Mouse (Mus musculus): ENCODE data around the gene Hepacam. TPM values are rescaled to one million over a fixed set of nuclear protein-coding genes. Genes with fewer than 3 reads are reported as not detected.

Hepacam gene
- total and polyA plus RNA-seq, 2 experiments = not detected

- no peak within 1 kb of the TSS for H3K27ac ChIP-seq (replicated peaks; ENCODE audit: insufficient read depth, low read depth, low read length)
- no peaks in the 10 kb centered on the region; the same call in 1 of the 2 replicates for H3K27me3 ChIP-seq (ENCODE audit: control insufficient read depth, insufficient read depth, low read length)
- H3K36me3 ChIP-seq (ENCODE audit: control insufficient read depth, insufficient read depth, low read length) = no peaks in the 10 kb centered on the region
Measured at GRCm38 (mm10) chr9:37432720-37433421, 65.7 kb downstream of the Hepacam start, which contains the start of gene Robo3. Robo3 (minus strand) TSS chr9:37433246.

GRCm38 (mm10) chr9:37433823-37434560, 66.8 kb downstream of the Hepacam start:
- H3K79me2 ChIP-seq (ENCODE audit: control insufficient read depth, insufficient read depth, low read length) = no peaks in the 10 kb centered on the region
- no peaks in the 10 kb centered on the region for H3K36me3 ChIP-seq (ENCODE audit: control insufficient read depth, insufficient read depth, low read length)
- H3K4me3 ChIP-seq (ENCODE audit: insufficient read depth, low read depth, low read length) = no peak overlapping the region
- H3K4me1 ChIP-seq (ENCODE audit: control insufficient read depth, insufficient read depth, low read length) = no peaks in the 10 kb centered on the region
- no peaks in the 10 kb centered on the region; the same call in 1 of the 2 replicates for H3K27me3 ChIP-seq (ENCODE audit: control insufficient read depth, insufficient read depth, low read length)
- H3K27ac ChIP-seq (replicated peaks; ENCODE audit: insufficient read depth, low read depth, low read length) = no peak overlapping the region
- 4% methylated on average over 18 of the region's 18 CpGs for WGBS
- TF ChIP-seq CTCF (IDR thresholded peaks at IDR 0.05; ENCODE audit: low read depth, low read length) (no peak), POLR2A (IDR thresholded peaks at IDR 0.05; ENCODE audit: extremely low read depth, insufficient read depth, low read length) (no peak)
- no peak overlapping the region for H3K9ac ChIP-seq (ENCODE audit: low read depth, low read length)
- no peak for DNase-seq (ENCODE audit: extremely low read depth, low read depth, low spot score)

More at GRCm38 (mm10) chr9:37432720-37433421, 65.7 kb downstream of the Hepacam start, which contains the start of gene Robo3:
- Histone ChIP-seq H3K4me1 (ENCODE audit: control insufficient read depth, insufficient read depth, low read length) (no peaks in the 10 kb centered on the region), H3K9ac (ENCODE audit: low read depth, low read length) (no peak within 1 kb of the TSS), H3K4me3 (ENCODE audit: insufficient read depth, low read depth, low read length) (no peak within 1 kb of the TSS), H3K79me2 (ENCODE audit: control insufficient read depth, insufficient read depth, low read length) (no peaks in the 10 kb centered on the region)
- no peak for DNase-seq (ENCODE audit: extremely low read depth, low read depth, low spot score)
- 3% methylated on average over 36 of the region's 40 CpGs for WGBS
- TF ChIP-seq CTCF (IDR thresholded peaks at IDR 0.05; ENCODE audit: low read depth, low read length) = no peak
- no peak for TF ChIP-seq POLR2A (IDR thresholded peaks at IDR 0.05; ENCODE audit: extremely low read depth, insufficient read depth, low read length)

- H3K27me3 ChIP-seq (ENCODE audit: control insufficient read depth, insufficient read depth, low read length) = no peaks in the 10 kb centered on the region; the same call in 1 of the 2 replicates
- TF ChIP-seq CTCF (IDR thresholded peaks at IDR 0.05; ENCODE audit: low read depth, low read length) (no peak), POLR2A (IDR thresholded peaks at IDR 0.05; ENCODE audit: extremely low read depth, insufficient read depth, low read length) (no peak)
- 12% methylated on average over 14 of the region's 14 CpGs for WGBS
Measured at GRCm38 (mm10) chr9:37434932-37435331, 67.8 kb downstream of the Hepacam start.

GRCm38 (mm10) chr9:37435616-37436015, 68.5 kb downstream of the Hepacam start:
- Histone ChIP-seq H3K79me2 (ENCODE audit: control insufficient read depth, insufficient read depth, low read length) (no peaks in the 10 kb centered on the region), H3K9ac (ENCODE audit: low read depth, low read length) (no peak overlapping the region), H3K27ac (replicated peaks; ENCODE audit: insufficient read depth, low read depth, low read length) (no peak overlapping the region), H3K27me3 (ENCODE audit: control insufficient read depth, insufficient read depth, low read length) (no peaks in the 10 kb centered on the region; the same call in 1 of the 2 replicates), H3K4me3 (ENCODE audit: insufficient read depth, low read depth, low read length) (no peak overlapping the region), H3K4me1 (ENCODE audit: control insufficient read depth, insufficient read depth, low read length) (no peaks in the 10 kb centered on the region), H3K36me3 (ENCODE audit: control insufficient read depth, insufficient read depth, low read length) (no peaks in the 10 kb centered on the region)
- 11% methylated on average over 4 of the region's 4 CpGs for WGBS
- DNase-seq (ENCODE audit: extremely low read depth, low read depth, low spot score) = no peak
- no peak for TF ChIP-seq POLR2A (IDR thresholded peaks at IDR 0.05; ENCODE audit: extremely low read depth, insufficient read depth, low read length)
- TF ChIP-seq CTCF (IDR thresholded peaks at IDR 0.05; ENCODE audit: low read depth, low read length) = no peak

More at GRCm38 (mm10) chr9:37434932-37435331, 67.8 kb downstream of the Hepacam start:
- Histone ChIP-seq H3K4me3 (ENCODE audit: insufficient read depth, low read depth, low read length) (no peak overlapping the region), H3K27ac (replicated peaks; ENCODE audit: insufficient read depth, low read depth, low read length) (no peak overlapping the region), H3K4me1 (ENCODE audit: control insufficient read depth, insufficient read depth, low read length) (no peaks in the 10 kb centered on the region), H3K36me3 (ENCODE audit: control insufficient read depth, insufficient read depth, low read length) (no peaks in the 10 kb centered on the region), H3K9ac (ENCODE audit: low read depth, low read length) (no peak overlapping the region), H3K79me2 (ENCODE audit: control insufficient read depth, insufficient read depth, low read length) (no peaks in the 10 kb centered on the region)
- DNase-seq (ENCODE audit: extremely low read depth, low read depth, low spot score) = no peak

Other genes with a start within 250 kb of the Hepacam start
- 0.09 and 0.13 TPM in 2 replicates for gene Pknox2, start 219.9 kb upstream of the Hepacam start, total RNA-seq (2014; rRNA removed)
- gene Pknox2, start 219.9 kb upstream of the Hepacam start, polyA plus RNA-seq (2012; rRNA removed) = 0.42 and 0.46 TPM in 2 replicates
- 1.4 and 2.1 TPM in 2 replicates for gene Tmem218, start 159.1 kb upstream of the Hepacam start, total RNA-seq (2014; rRNA removed)
- 1.1 and 1.9 TPM in 2 replicates for gene Tmem218, start 159.1 kb upstream of the Hepacam start, polyA plus RNA-seq (2012; rRNA removed)
- 1.8 TPM in 2 replicates for gene Slc37a2, start 111.6 kb upstream of the Hepacam start, total RNA-seq (2014; rRNA removed)
- gene Slc37a2, start 111.6 kb upstream of the Hepacam start, polyA plus RNA-seq (2012; rRNA removed) = 1.7 TPM in 2 replicates
- 1.9 and 2.1 TPM in 2 replicates for gene Ccdc15, start 18.9 kb upstream of the Hepacam start, total RNA-seq (2014; rRNA removed)
- 0.35 and 0.59 TPM in 2 replicates for gene Ccdc15, start 18.9 kb upstream of the Hepacam start, polyA plus RNA-seq (2012; rRNA removed)
- gene Robo4, start 34.5 kb downstream of the Hepacam start, total RNA-seq (2014; rRNA removed) = 3.6 and 6.8 TPM in 2 replicates
- 5.0 and 7.4 TPM in 2 replicates for gene Robo4, start 34.5 kb downstream of the Hepacam start, polyA plus RNA-seq (2012; rRNA removed)
- 0.07 TPM in 1 of 2 replicates, not detected in the other for gene Robo3, start 65.9 kb downstream of the Hepacam start, total RNA-seq (2014; rRNA removed)
- gene Robo3, start 65.9 kb downstream of the Hepacam start, polyA plus RNA-seq (2012; rRNA removed) = 0.41 and 0.67 TPM in 2 replicates
- 10.3 and 11.7 TPM in 2 replicates for gene Msantd2, start 122.0 kb downstream of the Hepacam start, total RNA-seq (2014; rRNA removed)
- gene Msantd2, start 122.0 kb downstream of the Hepacam start, polyA plus RNA-seq (2012; rRNA removed) = 8.3 and 16.2 TPM in 2 replicates
- gene Esam, start 160.7 kb downstream of the Hepacam start, total RNA-seq (2014; rRNA removed) = 7.7 and 13.5 TPM in 2 replicates
- gene Esam, start 160.7 kb downstream of the Hepacam start, polyA plus RNA-seq (2012; rRNA removed) = 6.3 and 8.8 TPM in 2 replicates
- 1.5 and 1.6 TPM in 2 replicates for gene Vsig2, start 171.9 kb downstream of the Hepacam start, total RNA-seq (2014; rRNA removed)
- gene Vsig2, start 171.9 kb downstream of the Hepacam start, polyA plus RNA-seq (2012; rRNA removed) = 0.78 and 1.5 TPM in 2 replicates
- gene Nrgn, start 185.6 kb downstream of the Hepacam start, total RNA-seq (2014; rRNA removed) = 0.09 TPM in 1 of 2 replicates, not detected in the other
- 0.25 and 0.86 TPM in 2 replicates for gene Nrgn, start 185.6 kb downstream of the Hepacam start, polyA plus RNA-seq (2012; rRNA removed)
- gene Siae, start 188.3 kb downstream of the Hepacam start, total RNA-seq (2014; rRNA removed) = 27.5 and 27.9 TPM in 2 replicates
- 17.4 and 17.7 TPM in 2 replicates for gene Siae, start 188.3 kb downstream of the Hepacam start, polyA plus RNA-seq (2012; rRNA removed)
- gene Spa17, start 246.4 kb downstream of the Hepacam start, total RNA-seq (2014; rRNA removed) = 0.27 and 0.55 TPM in 2 replicates
- gene Spa17, start 246.4 kb downstream of the Hepacam start, polyA plus RNA-seq (2012; rRNA removed) = 0.13 TPM in 1 of 2 replicates, not detected in the other

Measured in liver, adult 2 months (tissue).